Mouse (Mus musculus) CH12.LX (cell line): ENCODE measurements around the gene Gtse1. TPM values are rescaled to one million over a fixed set of nuclear protein-coding genes. Genes with fewer than 3 reads are reported as not detected.
"Not testable (repeated sequence)": the region's sequence is repeated elsewhere in the genome, so short reads cannot be mapped to it uniquely, and the experiment has no call there.

Experiments
- DNase-seq: peaks from one replicate; pipeline ENCODE4 v3.0.0-alpha.2; 2013; ENCODE audit errors: extremely low read depth
- H3K27ac ChIP-seq: 2 replicates; pipeline ENCODE4 v1.5.1; 2012; ENCODE audit warnings: low read depth, mild to moderate bottlenecking, control low read depth, moderate library complexity; ENCODE audit not compliant: insufficient read depth
- H3K27me3 ChIP-seq: replicated peaks from 2 replicates; pipeline ENCODE3; 2012; ENCODE audit warnings: inconsistent platforms
- H3K36me3 ChIP-seq, 2 experiments: replicated peaks in 1 of 2; 2 replicates each; pipeline versions ENCODE3 to v1.6.1; 2012; ENCODE audit warnings: inconsistent platforms in 1 of 2, low read length in 1 of 2, mild to moderate bottlenecking in 1 of 2, mixed read lengths in 1 of 2, moderate library complexity in 1 of 2; ENCODE audit not compliant: control insufficient read depth in 1 of 2, insufficient read depth in 1 of 2
- H3K4me1 ChIP-seq, 2 experiments: 2 replicates each; pipeline ENCODE4 v1.6.1; 2012; ENCODE audit warnings: inconsistent platforms in 1 of 2, moderate library complexity in 1 of 2; ENCODE audit not compliant: insufficient read depth in 2 of 2, control insufficient read depth in 1 of 2
- H3K4me2 ChIP-seq: 2 replicates; pipeline ENCODE4 v1.6.1; 2012; ENCODE audit warnings: low read depth, mild to moderate bottlenecking, control low read depth; ENCODE audit not compliant: poor library complexity, insufficient read depth, severe bottlenecking
- H3K4me3 ChIP-seq, 3 experiments: fragments of 150-350 bp in 1 of 3; sonication (generic) in 1 of 3; replicated peaks in 1 of 3; 2 replicates each; pipeline versions ENCODE3 to v1.5.1; 2011 to 2012; ENCODE audit warnings: low read depth in 2 of 3, low read length in 2 of 3, mild to moderate bottlenecking in 2 of 3, moderate library complexity in 2 of 3, control low read depth in 1 of 3, improper control_type of control experiment in 1 of 3, inconsistent platforms in 1 of 3, mixed read lengths in 1 of 3; ENCODE audit not compliant: poor library complexity in 1 of 3
- H3K79me2 ChIP-seq: replicated peaks from 2 replicates; pipeline ENCODE4 v1.6.1; 2012; ENCODE audit warnings: mild to moderate bottlenecking, moderate library complexity; ENCODE audit not compliant: control insufficient read depth, poor library complexity, insufficient read depth, severe bottlenecking; ENCODE audit errors: extremely low read depth
- H3K9ac ChIP-seq: 2 replicates; pipeline ENCODE4 v1.6.1; 2012; ENCODE audit warnings: low read depth, mild to moderate bottlenecking, control low read depth, moderate library complexity; ENCODE audit not compliant: insufficient read depth
- H3K9me3 ChIP-seq: replicated peaks from 2 replicates; pipeline ENCODE3; 2012; ENCODE audit warnings: low read length, inconsistent platforms, mixed read lengths
- BHLHE40 ChIP-seq: IDR thresholded peaks from 2 replicates; pipeline ENCODE4 v1.6.1; 2011; ENCODE audit warnings: mild to moderate bottlenecking, low read depth, low read length, improper control_type of control experiment
- CTCF ChIP-seq, 2 experiments: IDR thresholded peaks in 1 of 2; conservative IDR thresholded peaks in 1 of 2; 2 replicates each; pipeline ENCODE4 v1.5.1; 2011 to 2012; ENCODE audit warnings: low read depth in 2 of 2, low read length in 2 of 2, improper control_type of control experiment in 1 of 2, inconsistent platforms in 1 of 2, mild to moderate bottlenecking in 1 of 2, moderate library complexity in 1 of 2
- ELF1 ChIP-seq: IDR thresholded peaks from 2 replicates; pipeline ENCODE4 v1.6.1; 2014; ENCODE audit warnings: low read depth, mild to moderate bottlenecking, inconsistent platforms, low read length, improper control_type of control experiment
- EP300 ChIP-seq: IDR thresholded peaks from 2 replicates; pipeline ENCODE4 v1.6.1; 2011; ENCODE audit warnings: low read length, improper control_type of control experiment
- PAX5 ChIP-seq: IDR thresholded peaks from 2 replicates; pipeline ENCODE4 v1.6.1; 2012; ENCODE audit warnings: low read length, inconsistent platforms, mixed read lengths
- RAD21 ChIP-seq: IDR thresholded peaks from 2 replicates; pipeline ENCODE4 v1.6.1; 2011; ENCODE audit warnings: low read depth, mild to moderate bottlenecking, low read length, improper control_type of control experiment, moderate library complexity
- RCOR1 ChIP-seq: conservative IDR thresholded peaks from 2 replicates; pipeline ENCODE4 v1.6.1; 2012; ENCODE audit warnings: low read depth, mild to moderate bottlenecking, inconsistent platforms, low read length, improper control_type of control experiment
- SIN3A ChIP-seq: IDR thresholded peaks from 2 replicates; pipeline ENCODE4 v1.6.1; 2012; ENCODE audit warnings: low read length, improper control_type of control experiment, inconsistent platforms
- SMC3 ChIP-seq: IDR thresholded peaks from 2 replicates; pipeline ENCODE4 v1.6.1; 2011; ENCODE audit warnings: low read depth, low read length, improper control_type of control experiment
- TBP ChIP-seq: conservative IDR thresholded peaks from 2 replicates; pipeline ENCODE4 v1.6.1; 2011; ENCODE audit warnings: low read depth, low read length, improper control_type of control experiment
- ZNF384 ChIP-seq: IDR thresholded peaks from 2 replicates; pipeline ENCODE4 v1.6.1; 2012; ENCODE audit warnings: low read depth, low read length, improper control_type of control experiment, inconsistent platforms
- dilution Hi-C: fragments of 300-500 bp; cut with MboI; formaldehyde crosslinking; loops from 2 replicates; pipeline ENCODE4 v1.14.3; 2020; ENCODE audit warnings: low sequenced_read_pairs; ENCODE audit not compliant: extremely low pct_unique_long_range_greater_than_20kb, extremely low pct_ligation_motif_present
- in situ Hi-C: fragments of 300-500 bp; cut with MboI; formaldehyde crosslinking; loops from 3 replicates; pipeline ENCODE4 v1.14.3; 2019; ENCODE audit warnings: low sequenced_read_pairs, low pct_ligation_motif_present, low pct_unique_long_range_greater_than_20kb, mixed read lengths
- polyA plus RNA-seq: library from polyadenylated mRNA; unstranded; fragments of >175 nt; gene quantifications from 2 replicates; pipeline ENCODE4 v1.2.1, GENCODE M21; 2012; ENCODE audit warnings: low read depth; ENCODE audit not compliant: insufficient read length
- total RNA-seq, 2 experiments: library from RNA; depleted of rRNA; stranded (reverse); fragments of 300-350 nt in 1 of 2; fragments of >200 nt in 1 of 2; gene quantifications; 2 replicates each; pipeline ENCODE4 v1.2.3; 2012 to 2014

Gene Gtse1
- total and polyA plus RNA-seq, 3 experiments: 32.8 to 40.1 (median 37.4) TPM

GRCm38 (mm10) chr15:85851656-85852392, 7.7 kb upstream of the Gtse1 start:
- in situ Hi-C loops: no loop called here
- dilution Hi-C loops: no loop called here
- peaks cover 2 to 38% of the 10 kb centered on the region in 2 experiments for H3K36me3 ChIP-seq
- no peaks in the 10 kb centered on the region for H3K9me3 ChIP-seq
- H3K27ac ChIP-seq: no peak overlapping the region
- no peaks in the 10 kb centered on the region for H3K27me3 ChIP-seq
- H3K4me3 ChIP-seq: no peak overlapping the region
- H3K4me1 ChIP-seq: peaks cover 0 to 17% of the 10 kb centered on the region in 2 experiments; a peak in 3 of 4 replicates
- H3K4me2 ChIP-seq: no peak overlapping the region
- DNase-seq: no peak
- no peak overlapping the region for H3K9ac ChIP-seq
- no peaks in the 10 kb centered on the region for H3K79me2 ChIP-seq
- TF ChIP-seq ELF1: no peak
- no peak for TF ChIP-seq RCOR1
- peak; percentile 23; the same call in 1 of the 2 replicates for TF ChIP-seq SMC3
- TF ChIP-seq CTCF (conservative IDR thresholded peaks at IDR 0.05 in 1 of 2, IDR thresholded peaks at IDR 0.05 in 1 of 2; ENCODE audit: low read depth in 2 of 2, low read length in 2 of 2): peak; percentile 30 to 55; a peak in 3 of 4 replicates
- TF ChIP-seq RAD21: peak; percentile 48
- TF ChIP-seq, all 38 proteins: peak for 3

DNA sequence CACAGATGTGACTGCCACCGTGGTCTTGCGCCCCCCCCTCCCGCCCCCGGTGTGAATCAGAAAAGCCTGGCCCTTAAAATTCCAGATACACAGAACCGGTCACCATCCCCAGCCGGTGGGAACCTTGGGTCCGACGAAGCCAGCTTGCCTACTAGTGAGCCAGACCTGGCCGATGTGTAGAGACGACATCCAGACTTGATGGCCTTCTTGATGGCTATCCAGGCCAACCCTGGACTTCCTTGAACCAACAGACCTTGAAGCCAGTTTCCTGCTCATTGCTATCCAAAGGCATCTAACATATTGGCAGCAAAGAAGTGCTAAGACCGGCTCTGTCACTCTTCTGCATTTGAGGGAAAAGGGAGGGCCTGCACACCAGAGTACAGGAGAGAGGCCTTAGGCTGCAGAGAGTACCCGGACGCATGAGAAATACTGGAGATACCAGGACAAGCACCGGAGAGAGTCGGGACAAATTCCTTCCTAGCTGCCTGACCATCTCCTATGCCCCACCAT, 510 bp upstream of the Gtse1 start:
- Histone ChIP-seq H3K27me3 (no peaks in the 10 kb centered on the region), H3K9me3 (no peaks in the 10 kb centered on the region), H3K79me2 (peaks cover 30% of the 10 kb centered on the region), H3K4me2 (peak overlapping the region; percentile 48), H3K27ac (no peak overlapping the region), H3K36me3 (peaks cover 22 to 45% of the 10 kb centered on the region in 2 experiments), H3K9ac (peak overlapping the region; percentile 76), H3K4me1 (peaks cover 3 to 33% of the 10 kb centered on the region in 2 experiments), H3K4me3 (peak overlapping the region; percentile 80 to 86 (median 84))
- in situ Hi-C loops: no loop called here
- TF ChIP-seq ZNF384 (no peak), BHLHE40 (no peak), PAX5 (no peak), EP300 (no peak), TBP (no peak), SIN3A (no peak)
- dilution Hi-C loops: no loop called here
- no peak for DNase-seq

GRCm38 (mm10) chr15:85865913-85866312, 6.4 kb downstream of the Gtse1 start:
- H3K4me1 ChIP-seq: peaks cover 0 to 19% of the 10 kb centered on the region in 2 experiments; a peak in 2 of 4 replicates
- in situ Hi-C loops, H3K27ac ChIP-seq, H3K4me3 ChIP-seq, H3K9ac ChIP-seq, DNase-seq, H3K4me2 ChIP-seq, H3K27me3 ChIP-seq, dilution Hi-C loops, H3K9me3 ChIP-seq: not testable (repeated sequence)
- peaks cover 20% of the 10 kb centered on the region for H3K79me2 ChIP-seq
- H3K36me3 ChIP-seq: peaks cover 83 to 94% of the 10 kb centered on the region in 2 experiments
